Mouse (Mus musculus) right cerebral cortex, adult 2 months (tissue): ENCODE data around the gene Sirpb1c.
"Not testable (repeated sequence)": the region's sequence is repeated elsewhere in the genome, so short reads cannot be mapped to it uniquely, and the experiment has no call there.

Source experiments
- DNase-seq, 2 experiments: peaks; one replicate each; pipeline ENCODE4 v3.0.0; 2021 to 2022; ENCODE audit warnings: low spot score in 2 of 2

Sirpb1c gene

GRCm38 (mm10) chr3:15848280-15848679, at the start of gene Sirpb1c:
Gene Sirpb1c (minus strand): TSS chr3:15848528.
- DNase-seq: not testable (repeated sequence)

- DNase-seq: no peak
Measured at GRCm38 (mm10) chr3:15886380-15886779, 38.1 kb upstream of the Sirpb1c start.

DNA sequence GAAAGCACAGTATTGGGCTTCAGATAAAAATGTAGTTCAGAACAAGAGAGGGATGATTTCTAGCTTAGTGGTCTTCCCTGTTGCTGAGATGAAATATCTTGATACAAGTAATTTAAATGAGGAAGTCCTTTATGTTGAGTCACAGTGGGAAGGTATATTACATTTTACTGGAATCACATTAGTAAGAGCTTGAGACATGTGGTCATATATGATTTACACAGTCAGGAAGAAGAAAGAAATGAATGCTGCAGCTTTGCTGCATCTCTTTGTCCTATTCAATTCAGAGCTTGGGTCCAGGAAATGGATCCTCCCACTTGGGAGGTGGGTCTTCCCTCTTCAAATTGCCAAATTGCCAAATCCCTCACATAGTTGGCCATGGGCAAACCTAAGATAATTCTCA, 7.4 kb upstream of the Sirpb1c start:
- DNase-seq: not testable (repeated sequence)

DNA sequence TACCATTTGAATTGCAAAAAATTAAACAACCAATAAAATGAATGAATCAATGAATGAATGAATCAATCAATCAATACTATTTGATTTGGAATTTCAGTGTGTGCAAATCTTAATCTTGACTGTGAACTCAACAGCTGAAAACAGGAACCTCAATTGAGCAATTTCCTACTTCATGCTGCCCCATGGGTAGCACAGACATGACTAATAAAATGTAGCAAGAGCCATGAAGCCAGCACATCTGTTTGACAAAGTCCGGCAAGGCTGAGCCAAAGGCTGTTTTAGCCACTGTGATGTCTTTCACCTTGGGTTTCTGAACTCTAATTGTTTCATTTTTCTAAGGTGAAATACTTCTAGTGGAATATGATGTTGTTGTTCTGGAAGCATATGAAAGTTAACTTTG, 1.6 kb upstream of the Sirpb1c start:
- no peak for DNase-seq

- no peak for DNase-seq
Measured at GRCm38 (mm10) chr3:15847332-15848047, 838 bp downstream of the Sirpb1c start.

- not testable (repeated sequence) for DNase-seq
Measured at GRCm38 (mm10) chr3:15773642-15774041, 74.7 kb downstream of the Sirpb1c start.
